Mouse (Mus musculus) bone marrow, adult 2 months (tissue): ENCODE measurements at regions not wholly inside any gene's neighbourhood (a gene's known extent, or its start where the extent isn't known, plus 50 kb on each side); places are given as distances from the start of the nearest gene placed in this dataset.

Source experiments
- H3K27ac ChIP-seq: fragments of 200-500 bp; 2 replicates; pipeline ENCODE4 v1.5.1; 2012; ENCODE audit warnings: low read depth, mild to moderate bottlenecking, control low read depth, inconsistent platforms, low read length; ENCODE audit not compliant: control insufficient read depth, poor library complexity, insufficient read depth
- H3K4me1 ChIP-seq: fragments of 200-500 bp; 2 replicates; pipeline ENCODE4 v1.6.1; 2011; ENCODE audit warnings: low read length; ENCODE audit not compliant: control insufficient read depth, insufficient read depth
- H3K4me3 ChIP-seq: fragments of 200-500 bp; replicated peaks from 2 replicates; pipeline ENCODE3; 2011; ENCODE audit warnings: mild to moderate bottlenecking, low read depth, low read length, control low read depth; ENCODE audit not compliant: control insufficient read depth
- CTCF ChIP-seq: fragments of 200-500 bp; IDR thresholded peaks from 2 replicates; pipeline ENCODE4 v1.5.1; 2011; ENCODE audit warnings: low read length, control low read depth; ENCODE audit not compliant: control insufficient read depth, insufficient read depth
- POLR2A ChIP-seq: fragments of 200-500 bp; IDR thresholded peaks from 2 replicates; pipeline ENCODE4 v1.6.1; 2011; ENCODE audit warnings: low read depth, mild to moderate bottlenecking, control low read depth, low read length, borderline replicate concordance; ENCODE audit not compliant: control insufficient read depth
- WGBS: fragments of 180-500 bp; shearing (Covaris S2); methylation state at CpG from one replicate; pipeline ENCODE4 v1.1.7; 2018; 5-methylcytosine and 5-hydroxymethylcytosine counted together

GRCm38 (mm10) chr10:60933891-60934290, 102.5 kb upstream of the Unc5b start:
- Histone ChIP-seq H3K4me3 (no peak overlapping the region), H3K4me1 (no peaks in the 10 kb centered on the region; the same call in 1 of the 2 replicates), H3K27ac (no peak overlapping the region)
- 12% methylated on average over 7 of the region's 7 CpGs for WGBS
- TF ChIP-seq CTCF, result no peak
- no peak for TF ChIP-seq POLR2A

GRCm38 (mm10) chr10:60932855-60933254, 101.5 kb upstream of the Unc5b start:
- no peak overlapping the region for H3K27ac ChIP-seq

GRCm38 (mm10) chr10:60931891-60932378, 100.6 kb upstream of the Unc5b start:
- 0 out of 2 replicates have a peak overlapping the region, but pooled peaks have one; percentile 8 for H3K27ac ChIP-seq
- H3K4me1 ChIP-seq, result no peaks in the 10 kb centered on the region
- peak overlapping the region; percentile 18 for H3K4me3 ChIP-seq
- TF ChIP-seq CTCF, result no peak
- TF ChIP-seq POLR2A, result no peak
- WGBS, result 5% methylated on average over 22 of the region's 22 CpGs

More at GRCm38 (mm10) chr10:60932855-60933254, 101.5 kb upstream of the Unc5b start:
- TF ChIP-seq POLR2A (no peak), CTCF (no peak)
- no peaks in the 10 kb centered on the region for H3K4me1 ChIP-seq
- WGBS, result 21% methylated on average over 3 of the region's 3 CpGs
- H3K4me3 ChIP-seq, result no peak overlapping the region

- 76% methylated on average over 7 of the region's 7 CpGs for whole genome bisulfite sequencing
- no peaks in the 10 kb centered on the region for H3K4me1 ChIP-seq
- TF ChIP-seq CTCF, result no peak
- no peak for TF ChIP-seq POLR2A
- H3K4me3 ChIP-seq, result no peak overlapping the region
- H3K27ac ChIP-seq, result no peak overlapping the region
Measured at GRCm38 (mm10) chr10:60928646-60929045, 97.3 kb upstream of the Unc5b start.

GRCm38 (mm10) chr10:60928164-60928563, 96.8 kb upstream of the Unc5b start:
- Histone ChIP-seq H3K4me1 (no peaks in the 10 kb centered on the region), H3K27ac (no peak overlapping the region), H3K4me3 (no peak overlapping the region)
- WGBS, result 70% methylated on average over 8 of the region's 8 CpGs
- no peak for TF ChIP-seq CTCF

- no peak overlapping the region for H3K27ac ChIP-seq
- 78% methylated on average over 12 of the region's 12 CpGs for WGBS
- TF ChIP-seq POLR2A, result no peak
- no peak for TF ChIP-seq CTCF
- H3K4me1 ChIP-seq, result no peaks in the 10 kb centered on the region
- H3K4me3 ChIP-seq, result no peak overlapping the region
Measured at GRCm38 (mm10) chr10:60926632-60927031, 95.3 kb upstream of the Unc5b start.

- no peak for TF ChIP-seq CTCF
- TF ChIP-seq POLR2A, result no peak
- 68% methylated on average over 2 of the region's 2 CpGs for WGBS
- Histone ChIP-seq H3K4me3 (no peak overlapping the region), H3K4me1 (no peaks in the 10 kb centered on the region), H3K27ac (no peak overlapping the region)
Measured at GRCm38 (mm10) chr10:60925644-60926043, 94.3 kb upstream of the Unc5b start.

- H3K4me1 ChIP-seq, result no peaks in the 10 kb centered on the region
- no peak overlapping the region for H3K4me3 ChIP-seq
- H3K27ac ChIP-seq, result no peak overlapping the region
- WGBS, result 64% methylated on average over 2 of the region's 2 CpGs
- TF ChIP-seq POLR2A (no peak), CTCF (no peak)
Measured at GRCm38 (mm10) chr10:60925198-60925597, 93.8 kb upstream of the Unc5b start.

GRCm38 (mm10) chr10:60923806-60924205, 92.4 kb upstream of the Unc5b start:
- WGBS, result 76% methylated on average over 11 of the region's 11 CpGs
- H3K4me1 ChIP-seq, result no peaks in the 10 kb centered on the region
- H3K4me3 ChIP-seq, result no peak overlapping the region
- TF ChIP-seq CTCF (no peak), POLR2A (no peak)
- H3K27ac ChIP-seq, result no peak overlapping the region
